Mouse (Mus musculus): Measurements from ENCODE around the gene Cebpg. TPM values are rescaled to one million over a fixed set of nuclear protein-coding genes. Genes with fewer than 3 reads are reported as not detected.

The Cebpg gene
- polyA plus RNA-seq, 1 experiment, result 8.0 TPM

GRCm38 (mm10) chr7:35013228-35013627 is 43.1 kb downstream of the Cebpg start:
- H3K4me1 ChIP-seq (ENCODE audit: control insufficient read depth, insufficient read depth, insufficient read length, low read length), result no peaks in the 10 kb centered on the region

GRCm38 (mm10) chr7:35006661-35007060 is 49.7 kb downstream of the Cebpg start:
- H3K4me1 ChIP-seq (ENCODE audit: control insufficient read depth, insufficient read depth, insufficient read length, low read length), result no peaks in the 10 kb centered on the region
- TF ChIP-seq POLR2A (IDR thresholded peaks at IDR 0.05; ENCODE audit: low read depth, low read length) (no peak), CTCF (IDR thresholded peaks at IDR 0.05; ENCODE audit: extremely low read depth, insufficient read length, insufficient replicate concordance, low read depth, low read length) (no peak)
- WGBS, result 95% methylated on average over 7 of the region's 7 CpGs
- H3K27me3 ChIP-seq (ENCODE audit: control insufficient read depth, insufficient read depth, low read length), result no peaks in the 10 kb centered on the region
- H3K36me3 ChIP-seq (ENCODE audit: control insufficient read depth, insufficient read depth, low read length), result peaks cover 9% of the 10 kb centered on the region
- H3K4me3 ChIP-seq (ENCODE audit: low read depth, low read length), result no peak overlapping the region
- H3K27ac ChIP-seq (ENCODE audit: insufficient read depth, low read depth, low read length), result no peak overlapping the region

More at GRCm38 (mm10) chr7:35013228-35013627, 43.1 kb downstream of the Cebpg start:
- Histone ChIP-seq H3K27ac (ENCODE audit: insufficient read depth, low read depth, low read length) (no peak overlapping the region), H3K27me3 (ENCODE audit: control insufficient read depth, insufficient read depth, low read length) (no peaks in the 10 kb centered on the region), H3K4me3 (ENCODE audit: low read depth, low read length) (no peak overlapping the region), H3K36me3 (ENCODE audit: control insufficient read depth, insufficient read depth, low read length) (peaks cover 10% of the 10 kb centered on the region)
- TF ChIP-seq POLR2A (IDR thresholded peaks at IDR 0.05; ENCODE audit: low read depth, low read length) (no peak), CTCF (IDR thresholded peaks at IDR 0.05; ENCODE audit: extremely low read depth, insufficient read length, insufficient replicate concordance, low read depth, low read length) (no peak)
- 89% methylated on average over 9 of the region's 9 CpGs for WGBS

GRCm38 (mm10) chr7:35003171-35003737 is 53.1 kb downstream of the Cebpg start:
- 92% methylated on average over 7 of the region's 7 CpGs for WGBS
- no peak overlapping the region for H3K4me3 ChIP-seq (ENCODE audit: low read depth, low read length)
- no peak for TF ChIP-seq CTCF (IDR thresholded peaks at IDR 0.05; ENCODE audit: extremely low read depth, insufficient read length, insufficient replicate concordance, low read depth, low read length)
- TF ChIP-seq POLR2A (IDR thresholded peaks at IDR 0.05; ENCODE audit: low read depth, low read length), result no peak
- no peaks in the 10 kb centered on the region for H3K4me1 ChIP-seq (ENCODE audit: control insufficient read depth, insufficient read depth, insufficient read length, low read length)
- no peaks in the 10 kb centered on the region for H3K27me3 ChIP-seq (ENCODE audit: control insufficient read depth, insufficient read depth, low read length)
- H3K27ac ChIP-seq (ENCODE audit: insufficient read depth, low read depth, low read length), result no peak overlapping the region
- H3K36me3 ChIP-seq (ENCODE audit: control insufficient read depth, insufficient read depth, low read length), result peaks cover 9% of the 10 kb centered on the region

- Histone ChIP-seq H3K36me3 (ENCODE audit: control insufficient read depth, insufficient read depth, low read length) (peaks cover 6% of the 10 kb centered on the region), H3K27me3 (ENCODE audit: control insufficient read depth, insufficient read depth, low read length) (no peaks in the 10 kb centered on the region), H3K4me1 (ENCODE audit: control insufficient read depth, insufficient read depth, insufficient read length, low read length) (no peaks in the 10 kb centered on the region), H3K27ac (ENCODE audit: insufficient read depth, low read depth, low read length) (no peak overlapping the region), H3K4me3 (ENCODE audit: low read depth, low read length) (no peak overlapping the region)
- WGBS, result 30% methylated on average over 6 of the region's 6 CpGs
- TF ChIP-seq POLR2A (IDR thresholded peaks at IDR 0.05; ENCODE audit: low read depth, low read length) (no peak), CTCF (IDR thresholded peaks at IDR 0.05; ENCODE audit: extremely low read depth, insufficient read length, insufficient replicate concordance, low read depth, low read length) (peak; percentile 69; the same call in 1 of the 2 replicates)
Observed at GRCm38 (mm10) chr7:35000839-35001238, 55.5 kb downstream of the Cebpg start.

Other genes with a start within 250 kb of the Cebpg start
- 0.34 and 3.2 TPM in 2 replicates for gene Chst8, start 243.9 kb downstream of the Cebpg start, polyA plus RNA-seq (2012; rRNA removed)
- gene Pepd, start 144.2 kb downstream of the Cebpg start, polyA plus RNA-seq (2012; rRNA removed), result 193 and 1,106 TPM in 2 replicates
- gene Cebpa, start 62.7 kb upstream of the Cebpg start, polyA plus RNA-seq (2012; rRNA removed), result 39.2 and 105 TPM in 2 replicates
- gene Slc7a10, start 129.8 kb upstream of the Cebpg start, polyA plus RNA-seq (2012; rRNA removed), result 0.11 and 0.95 TPM in 2 replicates
- 4.2 and 5.0 TPM in 2 replicates for gene Lrp3, start 158.9 kb upstream of the Cebpg start, polyA plus RNA-seq (2012; rRNA removed)

Data from small intestine, adult 2 months (tissue).